In genomic region chr7:144582284-144582980, GRCm38 (mm10) we compare ENCODE assay signal across 7 mouse cellular contexts. TPM values are rescaled to one million over a fixed set of nuclear protein-coding genes. Genes with fewer than 3 reads are reported as not detected.
DNase-seq lines count a peak whose midpoint lies in the region; ATAC-seq and TF ChIP-seq lines count a peak whose summit lies in the region.

Gene Fadd (minus strand): TSS chr7:144582463.

- no peak for TF ChIP-seq CTCF in kidney, adult 2 months (conservative IDR thresholded peaks at IDR 0.05; ENCODE audit: insufficient read depth, insufficient read length, low read depth, low read length)
- TF ChIP-seq CTCF in spleen, adult 2 months (IDR thresholded peaks at IDR 0.05; ENCODE audit: extremely low read depth, insufficient read depth, insufficient read length, insufficient replicate concordance), result no peak

- ATAC-seq in embryonic facial prominence, embryonic 12.5 days (ENCODE audit: insufficient number of reproducible peaks, insufficient read depth, low FRiP score, low TSS enrichment), result peak; percentile 80
- ATAC-seq in limb, embryonic 12.5 days (ENCODE audit: insufficient number of reproducible peaks, insufficient read depth, low FRiP score, low TSS enrichment, low read depth), result peak; percentile 69
- ATAC-seq in midbrain, embryonic 15.5 days (replicated peaks), result peak; percentile 91

- H3K36me3 ChIP-seq in embryonic facial prominence, embryonic 12.5 days, result peaks cover 25% of the 10 kb centered on the region
- H3K36me3 ChIP-seq in kidney, adult 2 months (ENCODE audit: control insufficient read depth, insufficient read depth, low read length), result no peaks in the 10 kb centered on the region
- peaks cover 28% of the 10 kb centered on the region for H3K36me3 ChIP-seq in limb, embryonic 12.5 days
- peaks cover 16% of the 10 kb centered on the region; the same call in 1 of the 2 replicates for H3K36me3 ChIP-seq in midbrain, embryonic 15.5 days (replicated peaks)
- H3K36me3 ChIP-seq in spleen, adult 2 months (ENCODE audit: control insufficient read depth, insufficient read depth, low read length), result 0 out of 2 replicates have a peak, but pooled peaks cover 3% of the 10 kb centered on the region

- peak within 1 kb of the TSS; percentile 74 for H3K4me2 ChIP-seq in embryonic facial prominence, embryonic 12.5 days (replicated peaks)
- H3K4me2 ChIP-seq in limb, embryonic 12.5 days, result peak within 1 kb of the TSS; percentile 82
- H3K4me2 ChIP-seq in midbrain, embryonic 15.5 days, result peak within 1 kb of the TSS; percentile 82

- peak within 1 kb of the TSS; percentile 67 for H3K9ac ChIP-seq in embryonic facial prominence, embryonic 12.5 days
- H3K9ac ChIP-seq in limb, embryonic 12.5 days (replicated peaks), result peak within 1 kb of the TSS; percentile 77
- peak within 1 kb of the TSS; percentile 85 for H3K9ac ChIP-seq in midbrain, embryonic 15.5 days

- H3K4me3 ChIP-seq in embryonic facial prominence, embryonic 12.5 days, result peak within 1 kb of the TSS; percentile 65
- peak within 1 kb of the TSS; percentile 86 for H3K4me3 ChIP-seq in kidney, adult 2 months (ENCODE audit: insufficient read depth, low read depth, low read length)
- H3K4me3 ChIP-seq in limb, embryonic 12.5 days (replicated peaks), result peak within 1 kb of the TSS; percentile 79
- peak within 1 kb of the TSS; percentile 92 for H3K4me3 ChIP-seq in midbrain, embryonic 15.5 days
- H3K4me3 ChIP-seq in spleen, adult 2 months (ENCODE audit: extremely low read depth, insufficient read depth, insufficient read length), result peak within 1 kb of the TSS; percentile 83

- no peaks in the 10 kb centered on the region for H3K9me3 ChIP-seq in embryonic facial prominence, embryonic 12.5 days
- no peaks in the 10 kb centered on the region for H3K9me3 ChIP-seq in limb, embryonic 12.5 days
- H3K9me3 ChIP-seq in midbrain, embryonic 15.5 days, result no peaks in the 10 kb centered on the region

- TF ChIP-seq POLR2A in kidney, adult 2 months (IDR thresholded peaks at IDR 0.05; ENCODE audit: low read depth, low read length), result peak; percentile 47
- TF ChIP-seq POLR2A in spleen, adult 2 months (IDR thresholded peaks at IDR 0.05; ENCODE audit: low read depth, low read length), result peak; percentile 27; the same call in 1 of the 2 replicates

- no peaks in the 10 kb centered on the region for H3K27me3 ChIP-seq in embryonic facial prominence, embryonic 12.5 days
- no peaks in the 10 kb centered on the region for H3K27me3 ChIP-seq in kidney, adult 2 months (replicated peaks; ENCODE audit: control insufficient read depth, insufficient read depth, low read length)
- H3K27me3 ChIP-seq in limb, embryonic 12.5 days, result no peaks in the 10 kb centered on the region
- H3K27me3 ChIP-seq in midbrain, embryonic 15.5 days (replicated peaks), result no peaks in the 10 kb centered on the region
- no peaks in the 10 kb centered on the region for H3K27me3 ChIP-seq in spleen, adult 2 months (ENCODE audit: control insufficient read depth, insufficient read depth, low read length)

- peak within 1 kb of the TSS; percentile 88 for H3K27ac ChIP-seq in embryonic facial prominence, embryonic 12.5 days
- H3K27ac ChIP-seq in kidney, adult 2 months (ENCODE audit: insufficient read depth, low read depth, low read length), result peak within 1 kb of the TSS; percentile 96
- H3K27ac ChIP-seq in limb, embryonic 12.5 days, result peak within 1 kb of the TSS; percentile 93
- H3K27ac ChIP-seq in midbrain, embryonic 15.5 days, result peak within 1 kb of the TSS; percentile 91
- H3K27ac ChIP-seq in spleen, adult 2 months (ENCODE audit: insufficient read depth, low read length), result peak within 1 kb of the TSS; percentile 88

- H3K4me1 ChIP-seq in embryonic facial prominence, embryonic 12.5 days, result peaks cover 13% of the 10 kb centered on the region
- H3K4me1 ChIP-seq in kidney, adult 2 months (ENCODE audit: control insufficient read depth, insufficient read depth, low read length), result peaks cover 12% of the 10 kb centered on the region
- H3K4me1 ChIP-seq in limb, embryonic 12.5 days (replicated peaks), result peaks cover 20% of the 10 kb centered on the region
- H3K4me1 ChIP-seq in midbrain, embryonic 15.5 days, result peaks cover 22% of the 10 kb centered on the region
- H3K4me1 ChIP-seq in spleen, adult 2 months (ENCODE audit: control insufficient read depth, insufficient read depth, insufficient read length), result no peaks in the 10 kb centered on the region

- WGBS in embryonic facial prominence, embryonic 12.5 days, result 2% methylated on average over 34 of the region's 34 CpGs
- WGBS in kidney, adult 2 months, result under 1% methylated on average over 34 of the region's 34 CpGs
- WGBS in limb, embryonic 12.5 days, result 2% methylated on average over 34 of the region's 34 CpGs
- WGBS in midbrain, embryonic 15.5 days, result 1% methylated on average over 34 of the region's 34 CpGs
- under 1% methylated on average over 34 of the region's 34 CpGs for WGBS in spleen, adult 2 months

- peak; percentile 94 for DNase-seq in adrenal gland, postnatal 25 days
- peak; percentile 96 to 99 for DNase-seq in heart, adult 18-20 months
- DNase-seq in kidney, adult 2 months, result peak; percentile 96
- peak; percentile 88 to 93 for DNase-seq in spleen, adult 2 months (ENCODE audit: low read depth in 1 of 2, low spot score in 2 of 2)

RNA-seq across cellular contexts. Expression of gene Fadd, which starts in this region (rescaled TPM):
- 13.5 and 17.1 TPM in 2 replicates for total RNA-seq in adrenal gland, postnatal 25 days (2021)
- 10.1 and 10.3 TPM in 2 replicates for polyA plus RNA-seq in embryonic facial prominence, embryonic 12.5 days (2016; fragmentation: Nextera tagmentation; extraction: Ambion mirVana)
- total RNA-seq in heart, adult 18-20 months (2021), result 1 to 10 TPM; 8.5 to 8.6 TPM
- 15.2 and 16.0 TPM in 2 replicates for polyA plus RNA-seq in kidney, adult 2 months (2012; rRNA removed)
- polyA plus RNA-seq in limb, embryonic 12.5 days (2016; fragmentation: Nextera tagmentation; extraction: Ambion mirVana), result 11.1 TPM in 2 replicates
- 5.1 and 5.4 TPM in 2 replicates for polyA plus RNA-seq in midbrain, embryonic 15.5 days (2015; fragmentation: Nextera tagmentation; extraction: Ambion mirVana)
- polyA plus RNA-seq in spleen, adult 2 months (2012; rRNA removed), result 9.1 and 9.8 TPM in 2 replicates

Comparison
In these comparisons a context has a peak if more than half of its experiments do, and no peak if none do; other contexts are left out.
1. Peak in every context shown above with its lines: DNase-seq, ATAC-seq, H3K4me3 ChIP-seq and H3K27ac ChIP-seq.